Mouse (Mus musculus) liver (tissue): ENCODE measurements around the gene Ckb.
"Not testable (repeated sequence)": the region's sequence is repeated elsewhere in the genome, so short reads cannot be mapped to it uniquely, and the experiment has no call there.

Experiments used
- DNase-seq: peaks from one replicate; pipeline ENCODE4 v3.0.0-alpha.2; 2020; ENCODE audit warnings: mixed read lengths

The Ckb gene

DNA sequence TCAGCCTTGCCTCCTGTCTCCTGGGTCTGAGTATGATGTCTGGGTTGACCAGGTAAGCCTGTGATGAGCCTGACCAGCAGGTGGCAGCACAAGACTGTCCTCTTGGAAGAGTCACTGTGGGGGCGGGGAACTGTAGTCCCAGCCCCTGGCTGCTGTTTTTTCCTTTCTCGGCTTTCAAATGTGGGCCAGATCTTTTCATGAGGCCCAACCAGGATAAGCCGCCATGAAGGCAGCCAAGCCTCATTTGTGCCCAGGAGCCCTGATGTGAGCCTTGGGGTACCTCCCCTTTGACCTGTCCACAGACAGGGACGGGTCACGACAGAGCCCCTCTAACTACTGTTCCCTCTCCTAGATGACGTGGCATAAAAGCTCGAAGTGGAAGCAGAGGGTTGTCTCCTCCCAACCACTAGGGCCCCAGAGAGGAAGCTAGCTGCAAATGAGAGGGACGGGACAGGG lies 3.7 kb downstream of the Ckb start:
- DNase-seq: peak; percentile 93

DNA sequence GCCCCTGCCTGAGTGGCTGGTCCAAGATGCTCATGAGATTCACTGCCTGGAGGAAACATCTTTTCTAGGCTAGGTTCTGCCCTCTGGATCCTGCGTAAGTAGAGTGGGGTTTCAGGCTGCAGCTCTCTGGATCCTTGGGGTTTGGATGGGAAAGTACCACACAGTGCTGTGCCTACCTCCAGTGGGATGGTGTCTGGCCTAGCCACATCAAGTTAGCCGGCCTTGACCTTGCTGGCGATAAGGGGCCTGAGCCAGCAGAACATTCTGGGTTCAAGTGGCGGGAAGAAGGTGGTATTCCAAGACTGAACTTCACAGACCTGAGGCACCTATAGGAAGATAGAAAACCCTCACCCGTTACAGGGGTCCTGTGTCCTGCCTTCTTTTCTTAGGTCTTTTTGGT lies 4.7 kb downstream of the Ckb start:
- DNase-seq: no peak

DNA sequence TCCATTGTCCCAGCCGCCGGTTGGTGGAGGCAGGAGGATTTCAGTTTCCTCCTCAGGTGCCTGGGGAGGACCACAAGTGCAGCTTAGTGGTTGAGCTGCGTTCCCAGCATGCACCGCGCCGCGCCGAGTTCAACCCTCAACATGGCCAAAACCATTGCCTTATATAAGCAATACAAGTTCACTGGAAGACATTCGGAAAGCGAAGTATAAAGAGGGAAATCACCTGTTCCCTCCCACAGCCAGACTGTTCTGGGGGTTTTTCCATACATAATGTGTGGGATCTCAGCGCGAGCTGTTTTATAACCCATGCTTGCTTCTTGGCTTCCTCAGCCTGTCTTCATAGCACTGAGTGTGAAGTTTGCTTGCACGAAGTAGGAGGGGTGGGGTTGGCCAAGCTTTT lies 5.8 kb downstream of the Ckb start:
- no peak for DNase-seq

DNA sequence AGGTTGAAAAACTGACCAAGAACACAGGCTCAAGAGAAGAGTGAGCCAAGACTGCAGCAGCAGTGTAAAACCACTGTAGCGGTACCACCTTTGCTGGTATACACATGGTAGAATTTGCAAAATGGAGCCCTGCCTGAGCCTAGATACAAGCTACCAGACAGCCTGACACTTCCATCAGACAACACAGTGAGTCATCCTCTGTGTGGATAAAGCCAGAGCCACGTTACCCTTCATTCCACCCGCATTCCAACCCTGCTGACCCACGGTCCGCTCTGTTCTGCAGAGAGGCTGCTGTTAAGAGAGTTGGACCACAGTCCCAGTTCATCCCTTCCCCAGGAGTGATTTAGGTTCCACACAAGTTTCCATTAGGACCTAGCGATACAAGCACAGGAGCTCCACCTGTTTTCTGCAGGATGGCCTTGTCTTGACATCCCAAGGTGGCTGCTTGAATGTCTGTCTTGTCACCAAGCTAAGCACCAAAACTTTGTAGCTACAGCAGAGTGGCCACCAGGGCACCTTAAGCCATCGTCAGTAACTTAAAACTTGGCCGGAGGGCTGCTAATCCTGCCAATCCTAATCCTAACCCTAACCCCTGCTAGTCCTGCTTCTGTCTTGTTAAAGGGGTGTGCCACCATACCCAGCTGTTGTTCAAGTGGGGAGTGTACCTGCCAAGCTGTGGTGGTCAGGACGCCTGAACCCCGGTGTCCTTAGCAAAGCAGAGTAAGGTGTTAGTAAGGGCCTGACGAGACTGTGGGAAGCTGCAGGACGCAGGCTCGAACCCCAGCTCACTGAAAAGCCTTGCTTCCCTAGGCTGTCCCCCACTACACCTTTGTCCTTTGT lies 6.9 kb downstream of the Ckb start:
- no peak for DNase-seq

DNA sequence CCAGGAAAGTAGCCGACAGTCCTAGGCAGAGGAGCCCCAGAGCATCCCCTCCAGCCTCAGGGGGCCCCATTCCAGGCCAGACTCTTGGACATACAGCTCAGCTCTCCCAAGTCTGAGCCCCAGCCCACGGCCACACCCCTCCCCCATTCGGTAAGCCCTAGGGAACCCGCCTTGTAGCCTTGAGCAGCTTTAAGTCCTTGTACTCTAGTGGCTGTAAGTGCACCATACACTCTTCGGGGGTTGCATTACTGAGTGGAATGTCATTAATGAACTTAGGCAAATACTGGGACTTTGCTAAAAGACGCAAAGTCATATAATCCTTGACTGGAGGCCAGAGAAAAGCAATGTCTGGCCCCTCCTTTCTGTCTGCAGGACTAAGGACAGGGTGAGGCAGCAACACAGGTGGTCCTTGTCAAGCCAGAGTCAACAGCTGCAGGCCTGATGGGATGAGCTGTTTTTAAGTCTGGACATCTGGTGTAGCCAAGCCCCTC lies 7.9 kb downstream of the Ckb start:
- no peak for DNase-seq

DNA sequence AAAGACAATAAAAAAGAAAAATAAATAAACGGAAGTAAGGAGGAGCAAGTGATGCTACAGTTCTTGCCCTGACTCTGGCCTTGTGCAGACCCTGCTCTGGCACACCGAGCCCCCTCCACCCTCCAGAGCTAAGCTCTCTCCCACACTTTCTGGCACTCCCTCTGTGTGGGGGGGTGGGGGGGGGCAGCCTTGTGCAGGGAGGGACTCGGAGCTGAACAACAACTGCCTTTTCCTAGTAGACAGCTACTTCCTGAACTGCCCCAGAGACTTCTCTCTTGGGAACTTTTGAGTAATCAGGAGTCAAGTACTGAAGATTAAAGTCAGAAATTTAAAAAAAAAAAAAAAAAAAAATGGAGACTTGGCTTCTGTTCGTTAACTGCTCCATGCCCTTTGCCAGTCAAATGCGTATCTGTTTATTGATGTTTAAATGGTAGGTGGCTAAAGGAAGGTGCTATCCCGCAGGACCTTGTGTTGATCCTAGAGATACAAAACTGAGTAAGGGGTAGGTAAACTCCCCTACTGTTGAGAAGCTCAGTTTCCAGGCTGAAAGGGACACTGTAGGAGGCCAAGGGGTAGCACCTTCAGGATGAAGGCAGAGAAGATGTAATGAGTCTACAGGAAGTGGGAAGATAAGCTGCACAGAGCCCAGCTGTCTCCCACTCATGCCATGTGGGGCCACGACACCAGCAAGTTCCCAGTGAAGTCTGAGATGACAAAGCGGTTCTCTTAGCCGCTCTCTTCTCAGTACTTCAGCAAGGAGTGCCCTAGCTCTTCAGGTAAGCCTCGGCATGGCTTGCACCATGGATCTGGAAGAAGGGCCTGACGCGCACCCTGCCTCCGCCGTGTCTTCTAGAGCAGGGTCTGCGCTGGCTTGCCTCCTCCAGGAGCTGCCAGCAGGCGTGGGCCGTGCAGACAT lies 8.7 kb downstream of the Ckb start:
- DNase-seq: no peak

DNA sequence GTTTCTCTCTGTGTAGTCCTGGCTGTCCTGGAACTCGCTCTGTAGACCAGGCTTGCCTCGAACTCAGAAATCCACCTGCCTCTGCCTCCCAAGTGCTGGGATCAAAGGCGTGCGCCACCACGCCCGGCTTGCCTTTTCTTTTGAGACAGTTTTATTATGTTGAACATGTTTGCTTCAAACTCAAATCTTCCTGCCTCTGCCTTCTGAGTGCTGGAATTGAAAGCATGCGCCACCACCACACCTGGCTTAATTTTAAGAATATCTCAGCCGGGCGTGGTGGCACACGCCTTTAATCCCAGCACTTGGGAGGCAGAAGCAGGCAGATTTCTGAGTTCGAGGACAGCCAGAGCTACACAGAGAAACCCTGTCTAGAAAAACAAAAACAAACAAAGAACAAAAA lies 10.6 kb downstream of the Ckb start:
- DNase-seq: not testable (repeated sequence)

DNA sequence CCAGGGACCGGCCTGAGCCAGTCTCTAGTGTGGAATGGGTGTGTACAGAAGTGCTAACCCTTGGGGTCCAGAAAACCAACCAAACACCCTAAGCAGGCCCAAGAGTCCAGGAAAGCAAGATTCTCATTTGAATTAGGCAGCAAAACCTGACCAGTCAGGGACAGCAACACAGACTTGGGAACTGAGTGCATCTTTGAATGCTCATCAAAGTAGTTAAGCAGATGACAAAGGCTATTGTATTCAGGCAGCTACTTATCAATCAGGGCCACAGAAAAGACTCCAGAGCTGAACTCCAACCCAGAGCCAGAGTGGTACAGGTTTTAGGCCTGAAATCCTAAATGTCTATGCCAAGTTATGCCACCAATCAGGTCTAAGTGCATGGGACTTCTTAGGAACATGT lies 11.5 kb downstream of the Ckb start:
- DNase-seq: no peak

DNA sequence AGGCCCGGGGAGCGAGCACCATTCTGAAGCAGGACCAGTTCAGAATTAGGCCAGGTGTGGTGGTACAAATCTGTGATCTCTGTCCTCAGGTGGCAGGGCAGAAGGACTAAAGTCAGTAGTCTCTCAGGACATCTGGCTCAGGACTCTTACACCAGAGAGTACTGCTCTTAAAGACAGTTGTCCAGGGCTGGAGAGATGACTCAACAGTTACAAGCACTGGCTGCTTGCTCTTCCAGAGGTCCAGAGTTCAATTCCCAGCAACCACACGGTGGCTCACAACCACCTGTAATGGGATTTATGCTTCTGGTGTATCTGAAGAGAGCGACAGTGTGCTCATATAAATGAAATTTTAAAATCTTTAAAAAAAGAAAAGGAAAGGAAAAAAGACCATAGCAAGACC lies 12.8 kb downstream of the Ckb start:
- no peak for DNase-seq

DNA sequence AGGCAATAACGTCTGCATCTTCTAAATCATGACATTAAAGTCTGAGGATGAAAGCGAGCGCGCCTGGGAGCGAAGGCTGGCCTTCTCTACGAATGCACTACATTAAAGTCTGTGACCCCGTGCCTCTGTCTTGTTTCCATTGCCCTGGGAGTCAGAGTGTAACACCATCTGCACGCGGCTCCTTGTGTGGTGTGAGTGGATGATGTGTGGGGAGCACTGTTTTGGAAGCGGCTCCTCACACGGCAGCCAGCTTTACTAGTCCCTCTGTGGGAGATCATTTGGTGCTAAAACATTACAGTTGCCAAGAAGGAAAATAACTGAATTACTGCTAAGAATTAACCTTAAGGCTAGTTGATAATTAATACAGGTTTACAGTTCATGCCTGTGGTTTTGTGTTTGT lies 16.4 kb downstream of the Ckb start:
- DNase-seq: no peak

DNA sequence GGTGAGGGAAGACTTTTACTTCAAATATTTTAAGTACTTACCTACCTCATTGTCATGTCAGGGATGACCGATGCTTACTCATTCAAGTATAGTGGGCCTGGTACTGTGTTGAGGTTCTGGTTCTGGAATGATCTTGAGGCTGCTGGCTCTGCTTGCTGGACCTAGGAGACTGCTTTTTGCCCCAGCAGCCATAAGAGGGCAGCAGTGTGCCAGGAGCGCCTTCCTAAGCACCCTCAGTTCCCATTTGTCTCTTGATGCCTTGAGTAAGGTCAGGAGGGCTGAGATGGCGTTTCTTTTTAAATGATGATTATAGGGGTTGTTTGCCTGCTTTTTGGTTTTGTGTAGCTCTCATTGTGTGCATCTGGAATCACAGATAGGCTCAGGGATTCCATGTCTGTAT lies 18.7 kb downstream of the Ckb start:
- peak; percentile 60 for DNase-seq

DNA sequence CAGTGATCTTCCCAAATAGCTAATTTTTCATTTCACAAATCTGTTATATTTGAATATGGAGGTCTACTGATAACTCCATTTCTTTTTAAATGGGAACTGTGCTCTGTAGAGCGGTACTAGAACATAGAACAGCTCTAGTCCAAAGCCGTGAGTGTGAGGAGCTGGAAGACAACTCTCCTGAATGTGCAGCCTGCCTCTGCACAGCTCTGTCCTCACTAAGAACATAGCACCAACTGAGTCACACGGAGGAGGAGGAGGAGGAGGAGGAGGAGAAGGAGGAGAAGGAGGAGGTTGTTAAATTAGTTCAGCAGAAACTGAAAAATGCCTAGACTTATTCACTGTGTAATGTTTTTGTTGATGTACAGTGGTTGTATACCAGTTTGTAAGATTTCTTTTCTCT lies 19.2 kb downstream of the Ckb start:
- DNase-seq: no peak

DNA sequence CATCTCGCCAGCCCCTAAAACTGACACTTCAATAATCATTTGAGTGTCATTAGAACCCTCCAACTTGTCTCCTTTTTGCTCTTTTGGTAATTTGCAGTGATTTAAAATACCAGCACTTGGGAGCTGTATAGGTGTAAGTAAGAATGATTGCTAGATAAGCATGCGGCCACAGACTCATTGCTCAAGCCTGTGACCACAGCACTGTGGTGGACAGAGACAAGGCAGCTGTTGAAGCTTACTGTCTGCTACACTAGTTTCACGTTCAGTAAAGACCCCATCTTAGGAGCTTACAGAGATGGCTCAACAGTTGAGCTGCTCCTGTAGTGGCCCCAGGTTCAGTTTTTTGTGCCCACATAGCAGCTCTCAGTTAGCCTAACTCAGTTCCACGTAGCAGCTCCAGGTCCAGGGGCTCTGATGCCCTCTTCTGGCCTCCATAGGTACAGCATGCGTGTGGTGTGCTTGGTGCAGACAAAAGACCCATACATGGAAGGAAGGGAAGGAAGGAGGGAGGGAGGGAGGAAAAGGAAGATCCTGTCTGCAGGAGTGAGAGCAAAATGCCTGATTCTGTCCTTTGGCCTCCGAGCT lies 24.0 kb downstream of the Ckb start:
- peak; percentile 65 for DNase-seq
